Comparison of ENCODE assay signal across 15 mouse cellular contexts in genomic region chr4:89463121-89463520, GRCm38 (mm10).
"Had no signal": no experiment of that assay in that cellular context is flagged by ENCODE, and none has a peak within 500 bp of the region (broad histone marks: within the 10 kb centered on the region; RNA-seq: fewer than 3 reads in every experiment).

No protein-coding gene starts in this region.

- H3K36me3 ChIP-seq: neural tube, embryonic 13.5 days; neural tube, embryonic 15.5 days; stomach, embryonic 15.5 days had no signal

- H3K9me3 ChIP-seq: neural tube, embryonic 13.5 days; neural tube, embryonic 15.5 days; stomach, embryonic 15.5 days had no signal

- DNase-seq: retina, postnatal 1 day; right cerebral cortex, adult 18-20 months; right cerebral cortex, postnatal 14 days; right cerebral cortex, postnatal 25 days; right cerebral cortex, postnatal 4 days; spleen, adult 18-20 months; thymus, adult 18-20 months; thymus, adult 2 months; thymus, postnatal 14 days; thymus, postnatal 25 days; thymus, postnatal 36 days had no signal

- H3K4me1 ChIP-seq: neural tube, embryonic 13.5 days; neural tube, embryonic 15.5 days; stomach, embryonic 15.5 days had no signal

- H3K4me3 ChIP-seq: neural tube, embryonic 13.5 days; neural tube, embryonic 15.5 days; stomach, embryonic 15.5 days had no signal

- H3K27ac ChIP-seq: neural tube, embryonic 13.5 days; neural tube, embryonic 15.5 days; stomach, embryonic 15.5 days; stomach, postnatal 0 days had no signal

- H3K27me3 ChIP-seq: neural tube, embryonic 13.5 days; neural tube, embryonic 15.5 days; stomach, embryonic 15.5 days had no signal

- H3K4me2 ChIP-seq: neural tube, embryonic 13.5 days; neural tube, embryonic 15.5 days; stomach, embryonic 15.5 days had no signal

- H3K9ac ChIP-seq: neural tube, embryonic 13.5 days; neural tube, embryonic 15.5 days; stomach, embryonic 15.5 days had no signal
